Mouse (Mus musculus): ENCODE results near the gene Uap1. TPM values are rescaled to one million over a fixed set of nuclear protein-coding genes. Genes with fewer than 3 reads are reported as not detected.

Uap1 gene
- 47.6 and 48.5 TPM in 2 replicates for total RNA-seq (2014; rRNA removed)
- 49.0 and 58.0 TPM in 2 replicates for polyA plus RNA-seq (2015; fragmentation: Nextera tagmentation; extraction: Ambion mirVana)

DNA sequence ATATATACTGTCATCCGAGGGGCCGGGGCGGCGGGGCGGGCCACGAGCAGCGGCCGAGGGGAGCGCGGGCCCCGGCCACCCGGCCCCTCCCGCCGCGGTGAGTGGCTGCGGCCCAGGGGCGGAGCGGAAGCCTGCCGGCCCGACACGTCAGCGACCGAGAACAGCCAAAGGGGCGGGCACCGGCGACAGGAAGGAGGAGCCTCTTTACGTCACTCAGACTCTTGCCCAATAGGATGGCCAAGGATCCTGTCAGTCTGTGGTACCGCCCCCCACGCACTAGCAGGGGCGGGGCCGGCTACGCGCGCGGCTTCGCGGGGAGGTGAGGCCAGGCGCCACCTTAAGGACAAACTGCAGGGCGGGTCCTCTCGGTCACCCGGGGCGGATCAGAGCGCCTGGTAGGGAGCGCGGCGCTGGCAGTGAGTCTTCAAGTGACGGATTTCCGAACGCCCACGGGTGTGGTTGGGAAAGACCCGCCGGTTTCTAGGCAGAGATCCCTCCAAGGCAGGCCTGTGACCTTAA, at the start of gene Uap1:
Uap1 (minus strand) TSS at position 144 of the 519 bp plus-strand sequence.
- Histone ChIP-seq H3K36me3 (ENCODE audit: insufficient read depth) (no peaks in the 10 kb centered on the region), H3K9me3 (ENCODE audit: low read length) (no peaks in the 10 kb centered on the region), H3K27me3 (ENCODE audit: insufficient read depth, low read length) (no peaks in the 10 kb centered on the region), H3K27ac (ENCODE audit: low read depth, low read length) (peak within 1 kb of the TSS; percentile 84), H3K9ac (peak within 1 kb of the TSS; percentile 82), H3K4me1 (ENCODE audit: insufficient read depth) (0 out of 2 replicates have a peak, but pooled peaks cover 10% of the 10 kb centered on the region), H3K4me2 (ENCODE audit: low read depth) (peak within 1 kb of the TSS; percentile 69), H3K4me3 (ENCODE audit: low read depth, low read length) (peak within 1 kb of the TSS; percentile 90)
- WGBS: under 1% methylated on average over 51 of the region's 52 CpGs
- peak; percentile 70 for TF ChIP-seq CTCF (IDR thresholded peaks at IDR 0.05; ENCODE audit: low read depth)
- DNase-seq (peak; percentile 97), ATAC-seq (peak; percentile 99)

DNA sequence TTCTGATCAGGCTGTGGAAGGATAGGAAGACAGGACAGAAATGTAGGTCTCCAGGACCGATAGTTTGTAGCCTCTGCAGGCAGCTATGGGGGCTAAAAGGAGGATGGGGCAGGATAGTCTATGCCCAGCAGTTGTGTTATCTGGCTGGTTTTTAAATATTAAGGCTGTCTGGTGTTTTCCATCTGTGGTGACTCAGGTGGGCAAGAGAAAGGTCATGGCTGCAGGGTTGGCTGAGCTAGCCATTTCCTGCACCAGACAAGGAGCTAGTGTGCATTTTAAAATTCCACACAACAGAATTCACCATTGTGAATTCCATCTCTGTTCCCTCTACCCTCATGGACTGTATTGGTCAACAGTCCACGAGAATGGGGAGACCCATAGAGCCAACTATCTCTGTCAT, 48.5 kb upstream of the Uap1 start:
- Histone ChIP-seq H3K4me1 (ENCODE audit: insufficient read depth) (no peaks in the 10 kb centered on the region), H3K27me3 (ENCODE audit: insufficient read depth, low read length) (no peaks in the 10 kb centered on the region), H3K4me2 (ENCODE audit: low read depth) (no peak overlapping the region), H3K27ac (ENCODE audit: low read depth, low read length) (no peak overlapping the region), H3K4me3 (ENCODE audit: low read depth, low read length) (no peak overlapping the region), H3K9me3 (ENCODE audit: low read length) (no peaks in the 10 kb centered on the region), H3K36me3 (ENCODE audit: insufficient read depth) (no peaks in the 10 kb centered on the region), H3K9ac (no peak overlapping the region)
- DNase-seq (no peak), ATAC-seq (no peak)
- 78% methylated on average over 2 of the region's 2 CpGs for WGBS
- no peak for TF ChIP-seq CTCF (IDR thresholded peaks at IDR 0.05; ENCODE audit: low read depth)

DNA sequence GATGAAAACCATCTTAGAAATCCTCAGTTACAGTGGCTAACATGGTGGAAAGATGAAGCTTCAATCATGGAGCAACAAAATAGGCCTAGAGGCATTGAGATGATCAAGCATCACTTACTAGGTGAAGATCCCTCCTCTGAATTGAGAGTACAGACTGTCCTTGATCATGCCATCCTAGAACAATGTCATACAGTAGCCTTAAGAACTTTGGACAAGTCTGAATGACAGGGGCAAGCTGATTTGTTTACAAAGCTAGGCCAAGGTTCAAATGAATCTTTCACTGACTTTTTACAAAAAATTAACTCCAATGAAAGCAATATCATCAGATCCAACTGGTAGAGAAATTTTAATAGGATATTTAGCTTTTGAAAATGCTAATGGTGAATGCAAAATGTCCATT, 45.6 kb upstream of the Uap1 start:
- H3K27me3 ChIP-seq (ENCODE audit: insufficient read depth, low read length): no peaks in the 10 kb centered on the region
- no peaks in the 10 kb centered on the region for H3K36me3 ChIP-seq (ENCODE audit: insufficient read depth)
- TF ChIP-seq CTCF (IDR thresholded peaks at IDR 0.05; ENCODE audit: low read depth): no peak
- no peak overlapping the region for H3K27ac ChIP-seq (ENCODE audit: low read depth, low read length)
- no peaks in the 10 kb centered on the region for H3K9me3 ChIP-seq (ENCODE audit: low read length)
- DNase-seq (no peak), ATAC-seq (no peak)
- H3K4me3 ChIP-seq (ENCODE audit: low read depth, low read length): no peak overlapping the region
- H3K4me2 ChIP-seq (ENCODE audit: low read depth): no peak overlapping the region
- no peaks in the 10 kb centered on the region for H3K4me1 ChIP-seq (ENCODE audit: insufficient read depth)
- H3K9ac ChIP-seq: no peak overlapping the region

DNA sequence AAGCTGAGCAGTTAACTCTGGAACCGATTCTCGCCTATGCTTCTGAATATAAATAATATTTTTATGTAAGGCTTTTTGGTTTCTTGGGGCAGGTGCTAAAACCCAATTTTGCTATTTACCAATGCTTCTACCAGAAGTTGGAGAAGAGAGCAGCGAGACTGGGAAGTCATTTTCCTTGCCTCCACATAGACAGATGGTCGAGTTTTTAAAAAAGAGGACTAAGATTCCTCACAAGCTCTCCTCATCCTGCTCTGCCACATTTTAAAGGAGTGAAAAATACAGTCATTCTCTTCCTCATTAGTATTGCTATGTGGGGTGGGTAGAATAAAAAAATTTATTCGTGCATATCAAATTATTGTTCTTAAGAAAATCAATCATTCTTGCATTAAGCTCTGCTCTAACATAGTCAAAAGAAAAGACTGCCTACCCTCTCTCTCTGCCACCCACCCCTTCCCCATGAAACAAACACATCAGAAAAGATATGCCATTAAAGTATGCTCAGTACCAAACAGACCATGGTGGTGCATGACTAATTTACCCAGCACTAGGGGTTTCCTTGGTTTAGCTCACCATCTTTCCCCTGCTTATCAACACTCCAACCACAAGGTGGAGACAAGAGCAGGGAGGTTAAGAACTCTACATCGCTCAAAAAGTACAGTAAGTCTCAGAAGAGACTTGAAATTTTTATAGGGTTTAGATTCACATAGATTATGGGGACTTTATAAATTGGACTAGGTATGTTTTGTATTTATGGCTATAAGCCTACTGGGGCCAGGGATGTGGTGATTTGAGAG, 43.5 kb upstream of the Uap1 start:
- H3K9ac ChIP-seq: no peak overlapping the region
- no peak overlapping the region for H3K4me3 ChIP-seq (ENCODE audit: low read depth, low read length)
- DNase-seq (peak; percentile 11), ATAC-seq (no peak)
- WGBS: 78% methylated on average over 6 of the region's 6 CpGs
- H3K4me1 ChIP-seq (ENCODE audit: insufficient read depth): peaks cover 3% of the 10 kb centered on the region; the same call in 1 of the 2 replicates
- no peak overlapping the region for H3K27ac ChIP-seq (ENCODE audit: low read depth, low read length)
- no peak overlapping the region for H3K4me2 ChIP-seq (ENCODE audit: low read depth)
- peak; percentile 47 for TF ChIP-seq CTCF (IDR thresholded peaks at IDR 0.05; ENCODE audit: low read depth)
- H3K27me3 ChIP-seq (ENCODE audit: insufficient read depth, low read length): no peaks in the 10 kb centered on the region
- H3K9me3 ChIP-seq (ENCODE audit: low read length): no peaks in the 10 kb centered on the region
- no peaks in the 10 kb centered on the region for H3K36me3 ChIP-seq (ENCODE audit: insufficient read depth)

DNA sequence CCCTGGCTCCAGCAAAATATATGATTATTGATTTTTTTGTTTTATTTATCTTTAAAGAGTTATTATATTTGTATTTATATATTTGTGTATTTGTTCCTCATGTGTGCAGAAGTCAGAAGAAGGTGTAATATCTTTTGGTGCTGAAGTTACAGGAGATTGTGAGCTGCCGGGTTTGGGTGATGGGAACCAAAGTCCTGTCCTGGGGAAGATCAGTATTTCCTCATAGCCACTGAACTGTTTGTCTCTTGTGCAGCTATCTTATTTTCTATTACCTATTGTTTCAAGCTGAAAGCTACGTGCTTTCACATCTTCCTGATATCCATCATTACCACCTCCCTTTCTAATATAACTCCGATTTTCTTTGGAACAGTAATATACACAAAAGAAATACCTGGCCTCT, 40.8 kb upstream of the Uap1 start:
- Histone ChIP-seq H3K4me2 (ENCODE audit: low read depth) (peak overlapping the region; percentile 69), H3K9me3 (ENCODE audit: low read length) (no peaks in the 10 kb centered on the region), H3K27ac (ENCODE audit: low read depth, low read length) (no peak overlapping the region), H3K36me3 (ENCODE audit: insufficient read depth) (peaks cover 8% of the 10 kb centered on the region), H3K4me3 (ENCODE audit: low read depth, low read length) (peak overlapping the region; percentile 75), H3K27me3 (ENCODE audit: insufficient read depth, low read length) (no peaks in the 10 kb centered on the region), H3K9ac (peak overlapping the region; percentile 88; the same call in 1 of the 2 replicates), H3K4me1 (ENCODE audit: insufficient read depth) (peaks cover 3% of the 10 kb centered on the region; the same call in 1 of the 2 replicates)
- no peak for TF ChIP-seq CTCF (IDR thresholded peaks at IDR 0.05; ENCODE audit: low read depth)
- WGBS: 81% methylated on average over 3 of the region's 3 CpGs
- DNase-seq (no peak), ATAC-seq (no peak)

- peak within 1 kb of the TSS; percentile 75 for H3K4me3 ChIP-seq (ENCODE audit: low read depth, low read length)
- H3K9me3 ChIP-seq (ENCODE audit: low read length): no peaks in the 10 kb centered on the region
- TF ChIP-seq CTCF (IDR thresholded peaks at IDR 0.05; ENCODE audit: low read depth): no peak
- under 1% methylated on average over 66 of the region's 70 CpGs for WGBS
- peak within 1 kb of the TSS; percentile 59; the same call in 1 of the 2 replicates for H3K27ac ChIP-seq (ENCODE audit: low read depth, low read length)
- peak within 1 kb of the TSS; percentile 69 for H3K4me2 ChIP-seq (ENCODE audit: low read depth)
- peaks cover 9% of the 10 kb centered on the region for H3K36me3 ChIP-seq (ENCODE audit: insufficient read depth)
- DNase-seq (peak; percentile 91), ATAC-seq (peak; percentile 99)
- H3K9ac ChIP-seq: peak within 1 kb of the TSS; percentile 88
- H3K4me1 ChIP-seq (ENCODE audit: insufficient read depth): peaks cover 3% of the 10 kb centered on the region; the same call in 1 of the 2 replicates
- no peaks in the 10 kb centered on the region for H3K27me3 ChIP-seq (ENCODE audit: insufficient read depth, low read length)
These were observed 40.2 kb upstream of the Uap1 start, which contains the start of gene Uhmk1 for GRCm38 (mm10) chr1:170214757-170215522. Gene Uhmk1, minus strand, starts transcription at chr1:170215397.
